Mouse (Mus musculus) thymus, postnatal 4 days (tissue): ENCODE data around the gene Aqp11.

Experiments
- DNase-seq: peaks from one replicate; pipeline ENCODE4 v3.0.0; 2021

The Aqp11 gene

GRCm38 (mm10) chr7:97747176-97747707 lies 9.2 kb upstream of the Aqp11 start:
- DNase-seq, result no peak

- DNase-seq, result peak; percentile 84
These were observed 7.2 kb upstream of the Aqp11 start for GRCm38 (mm10) chr7:97745299-97745698.

GRCm38 (mm10) chr7:97741756-97742291 lies 3.7 kb upstream of the Aqp11 start:
- no peak for DNase-seq

GRCm38 (mm10) chr7:97740948-97741347 lies 2.9 kb upstream of the Aqp11 start:
- peak; percentile 25 for DNase-seq

- DNase-seq, result no peak
These were observed 842 bp downstream of the Aqp11 start for GRCm38 (mm10) chr7:97737256-97737637.

GRCm38 (mm10) chr7:97735886-97736420 lies 2.1 kb downstream of the Aqp11 start:
- no peak for DNase-seq

GRCm38 (mm10) chr7:97735021-97735420 lies 3.1 kb downstream of the Aqp11 start:
- no peak for DNase-seq

GRCm38 (mm10) chr7:97733606-97734005 lies 4.5 kb downstream of the Aqp11 start:
- no peak for DNase-seq

- peak; percentile 72 for DNase-seq
These were observed 7.7 kb downstream of the Aqp11 start for GRCm38 (mm10) chr7:97730427-97730826.

GRCm38 (mm10) chr7:97728666-97729614 lies 9.1 kb downstream of the Aqp11 start:
- DNase-seq, result peak; percentile 58

GRCm38 (mm10) chr7:97726778-97727177 lies 11.3 kb downstream of the Aqp11 start:
- peak; percentile 63 for DNase-seq

GRCm38 (mm10) chr7:97726080-97726479 lies 12.0 kb downstream of the Aqp11 start:
- peak; percentile 66 for DNase-seq

- DNase-seq, result no peak
These were observed 12.7 kb downstream of the Aqp11 start for GRCm38 (mm10) chr7:97725401-97725800.

- peak; percentile 69 for DNase-seq
These were observed 14.2 kb downstream of the Aqp11 start for GRCm38 (mm10) chr7:97723646-97724538.

GRCm38 (mm10) chr7:97722278-97722918 lies 15.7 kb downstream of the Aqp11 start:
- DNase-seq, result peak; percentile 64

- peak; percentile 65 for DNase-seq
These were observed 18.0 kb downstream of the Aqp11 start for GRCm38 (mm10) chr7:97720109-97720508.

- no peak for DNase-seq
These were observed 19.0 kb downstream of the Aqp11 start for GRCm38 (mm10) chr7:97719078-97719477.

GRCm38 (mm10) chr7:97717326-97717725 lies 20.8 kb downstream of the Aqp11 start:
- DNase-seq, result no peak

- no peak for DNase-seq
These were observed 23.4 kb downstream of the Aqp11 start for GRCm38 (mm10) chr7:97714651-97715050.

GRCm38 (mm10) chr7:97709204-97709603 lies 28.9 kb downstream of the Aqp11 start:
- no peak for DNase-seq

GRCm38 (mm10) chr7:97707809-97708208 lies 30.3 kb downstream of the Aqp11 start:
- no peak for DNase-seq

GRCm38 (mm10) chr7:97707123-97707522 lies 31.0 kb downstream of the Aqp11 start:
- no peak for DNase-seq
